Mouse (Mus musculus) lung, embryonic 14.5 days (tissue): ENCODE measurements at regions not wholly inside any gene's neighbourhood (a gene's known extent, or its start where the extent isn't known, plus 50 kb on each side); places are given as distances from the start of the nearest gene placed in this dataset.

ENCODE experiments used
- ATAC-seq: fragments of 200-750 bp; cut with Nextera tagmentation; 2 replicates; pipeline ENCODE4 v1.8.0; 2017; ENCODE audit warnings: mild to moderate bottlenecking, moderate TSS enrichment, moderate library complexity; ENCODE audit not compliant: insufficient read depth
- DNase-seq: peaks from one replicate; pipeline ENCODE4 v3.0.0-alpha.2; 2015
- H3K27ac ChIP-seq: fragments of 300-500 bp; sonication (generic); 2 replicates; pipeline ENCODE4 v1.5.1; 2014; ENCODE audit warnings: low read depth, mild to moderate bottlenecking, moderate library complexity
- H3K27me3 ChIP-seq: fragments of 300-500 bp; sonication (generic); 2 replicates; pipeline ENCODE4 v1.6.1; 2014; ENCODE audit warnings: low read length, control low read depth; ENCODE audit not compliant: insufficient read depth
- H3K36me3 ChIP-seq: fragments of 300-500 bp; sonication (generic); 2 replicates; pipeline ENCODE4 v1.6.1; 2014; ENCODE audit warnings: control low read depth; ENCODE audit not compliant: insufficient read depth
- H3K4me1 ChIP-seq: fragments of 300-500 bp; sonication (generic); 2 replicates; pipeline ENCODE4 v1.6.1; 2014; ENCODE audit warnings: antibody characterized with exemption, control low read depth; ENCODE audit not compliant: insufficient read depth
- H3K4me2 ChIP-seq: fragments of 300-500 bp; sonication (generic); 2 replicates; pipeline ENCODE4 v1.6.1; 2014; ENCODE audit warnings: mild to moderate bottlenecking
- H3K4me3 ChIP-seq: fragments of 300-500 bp; sonication (generic); 2 replicates; pipeline ENCODE4 v1.5.1; 2014; ENCODE audit warnings: low read depth, low read length
- H3K9ac ChIP-seq: fragments of 300-500 bp; sonication (generic); 2 replicates; pipeline ENCODE4 v1.6.1; 2014
- H3K9me3 ChIP-seq: fragments of 300-500 bp; sonication (generic); 2 replicates; pipeline ENCODE4 v1.6.1; 2016; ENCODE audit warnings: low read depth, low read length, control low read depth
- CTCF ChIP-seq: IDR thresholded peaks from 2 replicates; pipeline ENCODE4 v1.5.1; 2016; ENCODE audit warnings: antibody characterized with exemption, low read depth
- WGBS: fragments of 180-500 bp; shearing (Covaris S2); extraction: QIAGEN DNeasy Blood & Tissue Kit; methylation state at CpG from one replicate; pipeline ENCODE4 v1.1.7; 2014; 5-methylcytosine and 5-hydroxymethylcytosine counted together

DNA sequence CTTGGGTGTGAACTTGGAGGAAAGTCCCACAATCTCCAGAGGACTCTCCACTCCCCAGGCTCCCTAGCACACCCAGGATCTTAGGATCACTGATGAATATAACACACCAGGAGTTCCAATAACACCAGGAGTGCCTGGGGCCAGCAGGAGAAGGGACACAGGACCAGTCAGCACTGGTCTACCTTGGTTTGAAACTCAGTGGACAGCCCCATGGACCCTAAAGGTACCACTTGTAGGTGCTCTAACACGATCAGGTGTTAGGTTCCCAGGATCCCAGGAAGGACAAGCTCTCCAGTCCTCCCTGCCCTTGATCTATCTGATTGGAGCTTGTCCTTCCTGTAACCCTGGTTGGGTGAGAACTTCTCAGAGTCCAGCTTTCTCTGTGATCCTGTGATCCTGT is 554.6 kb downstream of the Sema5a start:
- no peaks in the 10 kb centered on the region for H3K4me1 ChIP-seq
- 92% methylated on average over 1 of the region's 1 CpGs for WGBS
- peaks cover 32% of the 10 kb centered on the region for H3K36me3 ChIP-seq

DNA sequence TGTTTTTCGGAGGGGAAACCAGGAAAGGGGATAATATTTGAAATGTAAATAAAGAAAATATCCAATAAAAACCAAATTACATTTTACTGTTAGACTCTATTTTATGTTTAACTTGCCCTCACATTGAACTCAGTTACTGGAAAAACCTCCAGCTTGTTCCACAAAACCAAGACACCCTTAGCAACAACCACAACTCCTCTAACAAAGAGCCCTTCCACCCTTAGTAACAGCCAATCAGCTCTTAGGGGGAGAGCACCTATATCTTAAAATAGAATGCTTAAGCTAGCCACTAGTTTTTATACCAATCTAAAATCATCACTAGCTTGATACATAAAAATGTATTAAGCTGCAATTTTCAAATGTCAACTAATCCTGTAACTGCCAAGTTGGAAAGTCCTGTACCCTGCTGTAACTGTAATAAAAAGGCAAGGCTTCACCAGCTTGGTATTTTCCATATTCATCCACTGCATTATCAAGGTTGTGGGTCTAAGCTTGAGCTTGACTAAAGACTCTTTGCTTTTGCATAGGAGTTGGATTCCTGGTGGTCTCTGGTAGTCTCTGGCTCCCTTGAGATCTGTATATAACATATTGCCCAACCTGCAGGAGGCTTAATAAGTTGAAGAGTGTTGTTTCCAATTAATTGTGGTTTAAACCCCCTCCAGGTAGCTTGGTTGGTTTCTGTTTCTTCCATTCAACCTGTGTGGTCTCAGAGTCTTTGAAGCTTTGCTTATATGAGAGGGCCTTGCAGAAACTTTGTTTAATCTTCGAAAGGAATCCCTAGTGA is 566.4 kb downstream of the Sema5a start:
- TF ChIP-seq CTCF, result no peak
- Histone ChIP-seq H3K4me3 (no peak overlapping the region), H3K9ac (no peak overlapping the region), H3K4me1 (no peaks in the 10 kb centered on the region), H3K27me3 (no peaks in the 10 kb centered on the region), H3K4me2 (no peak overlapping the region), H3K27ac (no peak overlapping the region), H3K36me3 (no peaks in the 10 kb centered on the region), H3K9me3 (no peaks in the 10 kb centered on the region)
- no peak for DNase-seq
- ATAC-seq, result no peak
- WGBS, result 59% methylated on average over 2 of the region's 2 CpGs

More for the DNA sequence above, 554.6 kb downstream of the Sema5a start:
- no peak overlapping the region for H3K27ac ChIP-seq
- H3K4me3 ChIP-seq, result no peak overlapping the region
- H3K9me3 ChIP-seq, result peaks cover 12% of the 10 kb centered on the region; the same call in 1 of the 2 replicates
- TF ChIP-seq CTCF, result no peak
- no peak overlapping the region for H3K9ac ChIP-seq
- H3K4me2 ChIP-seq, result no peak overlapping the region
- no peak for ATAC-seq
- no peaks in the 10 kb centered on the region for H3K27me3 ChIP-seq
- DNase-seq, result no peak

GRCm38 (mm10) chr15:32839966-32840365 is 595.4 kb downstream of the Sema5a start:
- H3K27ac ChIP-seq, result no peak overlapping the region
- no peak overlapping the region for H3K9ac ChIP-seq
- 72% methylated on average over 1 of the region's 1 CpGs for WGBS
- no peaks in the 10 kb centered on the region for H3K27me3 ChIP-seq
- DNase-seq (no peak), ATAC-seq (no peak)
- no peak overlapping the region for H3K4me3 ChIP-seq
- no peaks in the 10 kb centered on the region for H3K36me3 ChIP-seq
- no peak overlapping the region for H3K4me2 ChIP-seq
- H3K9me3 ChIP-seq, result no peaks in the 10 kb centered on the region
- no peaks in the 10 kb centered on the region for H3K4me1 ChIP-seq
- no peak for TF ChIP-seq CTCF
